Mouse (Mus musculus) brain, adult 10 weeks (tissue): Measurements from ENCODE around the gene Itsn2. TPM values are rescaled to one million over a fixed set of nuclear protein-coding genes. Genes with fewer than 3 reads are reported as not detected.

Experiments
- polyA plus RNA-seq: library from polyadenylated mRNA; stranded (reverse); fragments of 350-450 nt; fragmentation: Illumina TruSeq; extraction: RNeasy Lipid Tissue Mini Kit (QIAGEN cat#74804); gene quantifications from one replicate; pipeline ENCODE4 v1.2.3, GENCODE M21; 2015; ENCODE audit warnings: low read depth, low replicate concordance

Itsn2 gene
- 43.9 TPM for polyA plus RNA-seq

DNA sequence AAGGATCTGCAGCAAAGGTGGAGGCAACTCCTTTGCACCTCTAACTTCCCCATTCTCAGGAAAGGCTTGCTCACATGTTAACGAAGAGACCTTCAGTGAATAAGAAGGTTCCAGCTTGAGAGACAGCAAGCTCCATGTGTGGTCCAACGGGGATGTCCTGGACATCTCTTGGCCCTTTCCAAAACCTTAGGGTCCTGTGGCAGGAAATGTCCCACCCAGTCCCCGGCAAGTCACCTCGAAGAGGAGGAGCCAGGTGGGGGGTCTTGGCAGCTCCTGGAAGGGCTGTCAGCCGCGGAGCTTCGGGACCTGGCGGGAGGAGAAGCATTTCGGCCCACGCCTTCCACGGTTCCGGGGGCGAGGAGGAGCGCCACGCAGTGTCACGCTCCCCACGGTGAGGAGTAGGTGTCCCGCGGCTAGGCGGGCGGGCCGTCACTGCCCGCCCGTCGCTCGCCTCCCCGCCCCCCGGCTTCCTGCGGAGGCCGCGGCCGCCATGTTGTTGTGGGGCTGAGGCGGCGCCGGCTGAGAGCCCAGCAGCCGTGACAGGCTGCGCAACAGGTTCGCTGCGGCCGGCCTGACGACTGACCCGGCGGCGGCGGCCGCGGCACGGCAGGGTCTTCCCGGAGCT, at the start of gene Itsn2, which contains the start of gene Gm3625:
TSS of gene Itsn2 (plus strand) at position 98 of the 625 bp plus-strand sequence.
TSS of gene Gm3625 (minus strand) at position 387 of the 625 bp plus-strand sequence.

GRCm38 (mm10) chr12:4738031-4738576, 145.7 kb downstream of the Itsn2 start, which contains the start of gene Fam228a:
Gene Fam228a (minus strand): TSS chr12:4738430.

Other genes starting within 250 kb of the Itsn2 start
- gene Ncoa1, start 115.5 kb upstream of the Itsn2 start, polyA plus RNA-seq: 53.8 TPM
- not detected for gene Gm3625, start 289 bp downstream of the Itsn2 start, polyA plus RNA-seq
- gene Fam228a, start 145.8 kb downstream of the Itsn2 start, polyA plus RNA-seq: 2.1 TPM
- gene Pfn4, start 176.4 kb downstream of the Itsn2 start, polyA plus RNA-seq: 16.1 TPM
- gene Fam228b, start 176.6 kb downstream of the Itsn2 start, polyA plus RNA-seq: 14.1 TPM
- 135 TPM for gene Sf3b6, start 224.9 kb downstream of the Itsn2 start, polyA plus RNA-seq
- 68.1 TPM for gene Fkbp1b, start 249.0 kb downstream of the Itsn2 start, polyA plus RNA-seq